Mouse (Mus musculus) gonadal fat pad, adult 2 months (tissue): ENCODE results near the gene Arhgap30. TPM values are rescaled to one million over a fixed set of nuclear protein-coding genes. Genes with fewer than 3 reads are reported as not detected.

ENCODE experiments used
- polyA plus RNA-seq: library from polyadenylated mRNA; depleted of rRNA; stranded (reverse); fragments of >200 nt; gene quantifications from 2 replicates; pipeline ENCODE4 v1.2.3, GENCODE M21; 2012; rRNA removed

Arhgap30 gene
- polyA plus RNA-seq, 1 experiment, result 4.5 TPM

Other genes starting within 250 kb of the Arhgap30 start
- 248 and 250 TPM in 2 replicates for gene Sdhc, start 238.4 kb upstream of the Arhgap30 start, polyA plus RNA-seq
- gene Mpz, start 238.2 kb upstream of the Arhgap30 start, polyA plus RNA-seq, result 2.3 and 2.9 TPM in 2 replicates
- 14.0 and 22.0 TPM in 2 replicates for gene Pcp4l1, start 192.7 kb upstream of the Arhgap30 start, polyA plus RNA-seq
- gene Nr1i3, start 175.0 kb upstream of the Arhgap30 start, polyA plus RNA-seq, result 0.05 and 0.09 TPM in 2 replicates
- 25.4 and 31.8 TPM in 2 replicates for gene Tomm40l, start 166.4 kb upstream of the Arhgap30 start, polyA plus RNA-seq
- gene Apoa2, start 163.9 kb upstream of the Arhgap30 start, polyA plus RNA-seq, result 1.5 and 18.5 TPM in 2 replicates
- 71.7 and 80.1 TPM in 2 replicates for gene Fcer1g, start 154.6 kb upstream of the Arhgap30 start, polyA plus RNA-seq
- gene Adamts4, start 138.5 kb upstream of the Arhgap30 start, polyA plus RNA-seq, result 2.3 and 2.6 TPM in 2 replicates
- 145 and 146 TPM in 2 replicates for gene Ndufs2, start 137.6 kb upstream of the Arhgap30 start, polyA plus RNA-seq
- 69.9 and 71.7 TPM in 2 replicates for gene B4galt3, start 118.6 kb upstream of the Arhgap30 start, polyA plus RNA-seq
- gene Ppox, start 107.8 kb upstream of the Arhgap30 start, polyA plus RNA-seq, result 47.3 and 54.4 TPM in 2 replicates
- gene Usp21, start 101.0 kb upstream of the Arhgap30 start, polyA plus RNA-seq, result 35.0 and 36.8 TPM in 2 replicates
- gene Ufc1, start 93.9 kb upstream of the Arhgap30 start, polyA plus RNA-seq, result 42.7 and 47.2 TPM in 2 replicates
- 44.4 and 50.1 TPM in 2 replicates for gene Dedd, start 59.8 kb upstream of the Arhgap30 start, polyA plus RNA-seq
- 91.9 and 95.5 TPM in 2 replicates for gene Nit1, start 43.3 kb upstream of the Arhgap30 start, polyA plus RNA-seq
- gene Pfdn2, start 43.3 kb upstream of the Arhgap30 start, polyA plus RNA-seq, result 16.2 and 30.5 TPM in 2 replicates
- gene Klhdc9, start 28.2 kb upstream of the Arhgap30 start, polyA plus RNA-seq, result 5.0 and 9.8 TPM in 2 replicates
- 19.8 and 31.8 TPM in 2 replicates for gene Nectin4, start 18.9 kb upstream of the Arhgap30 start, polyA plus RNA-seq
- 67.5 and 76.3 TPM in 2 replicates for gene Usf1, start 22.4 kb downstream of the Arhgap30 start, polyA plus RNA-seq
- gene Tstd1, start 29.9 kb downstream of the Arhgap30 start, polyA plus RNA-seq, result 8.5 and 10.3 TPM in 2 replicates
- gene F11r, start 48.6 kb downstream of the Arhgap30 start, polyA plus RNA-seq, result 78.9 and 98.4 TPM in 2 replicates
- gene Alyref2, start 114.5 kb downstream of the Arhgap30 start, polyA plus RNA-seq, result 4.2 and 5.7 TPM in 2 replicates
- gene Itln1, start 146.3 kb downstream of the Arhgap30 start, polyA plus RNA-seq, result 0.10 and 0.19 TPM in 2 replicates
- 0.61 and 0.84 TPM in 2 replicates for gene Cd244a, start 170.2 kb downstream of the Arhgap30 start, polyA plus RNA-seq
- gene Ly9, start 218.5 kb downstream of the Arhgap30 start, polyA plus RNA-seq, result 0.69 and 0.88 TPM in 2 replicates